Mouse (Mus musculus) kidney, postnatal 0 days (tissue): ENCODE data around the gene Pdss2. TPM values are rescaled to one million over a fixed set of nuclear protein-coding genes. Genes with fewer than 3 reads are reported as not detected.

Source experiments
- ATAC-seq: fragments of 200-750 bp; cut with Nextera tagmentation; replicated peaks from 2 replicates; pipeline ENCODE4 v1.8.0; 2017; ENCODE audit warnings: low read depth, moderate number of reproducible peaks, moderate TSS enrichment, moderate library complexity; ENCODE audit not compliant: low FRiP score
- DNase-seq: peaks from one replicate; pipeline ENCODE4 v3.0.0-alpha.2; 2016; ENCODE audit warnings: low spot score
- H3K27ac ChIP-seq: fragments of 300-500 bp; sonication (generic); 2 replicates; pipeline ENCODE4 v1.5.1; 2014; ENCODE audit warnings: mild to moderate bottlenecking
- H3K27me3 ChIP-seq: fragments of 300-500 bp; sonication (generic); 2 replicates; pipeline ENCODE4 v1.6.1; 2014; ENCODE audit warnings: low read length, mixed read lengths; ENCODE audit not compliant: insufficient read depth
- H3K36me3 ChIP-seq: fragments of 300-500 bp; sonication (generic); 2 replicates; pipeline ENCODE4 v1.6.1; 2014; ENCODE audit warnings: low read length, mixed read lengths; ENCODE audit not compliant: insufficient read depth
- H3K4me1 ChIP-seq: fragments of 300-500 bp; sonication (generic); replicated peaks from 2 replicates; pipeline ENCODE4 v1.6.1; 2014; ENCODE audit warnings: antibody characterized with exemption, low read length, mixed read lengths; ENCODE audit not compliant: insufficient read depth
- H3K4me2 ChIP-seq: fragments of 300-500 bp; sonication (generic); 2 replicates; pipeline ENCODE4 v1.6.1; 2014; ENCODE audit warnings: mild to moderate bottlenecking, low read length, moderate library complexity, mixed read lengths
- H3K4me3 ChIP-seq: fragments of 300-500 bp; sonication (generic); replicated peaks from 2 replicates; pipeline ENCODE4 v1.5.1; 2014; ENCODE audit warnings: low read depth, low read length
- H3K9ac ChIP-seq: fragments of 300-500 bp; sonication (generic); 2 replicates; pipeline ENCODE4 v1.6.1; 2014; ENCODE audit warnings: low read depth, low read length
- H3K9me3 ChIP-seq: fragments of 300-500 bp; sonication (generic); replicated peaks from 2 replicates; pipeline ENCODE4 v1.6.1; 2016; ENCODE audit warnings: low read length, inconsistent platforms, mixed read lengths
- CTCF ChIP-seq: IDR thresholded peaks from 2 replicates; pipeline ENCODE4 v1.5.1; 2016; ENCODE audit warnings: antibody characterized with exemption, low read depth, mild to moderate bottlenecking, moderate library complexity
- WGBS: fragments of 180-500 bp; shearing (Covaris S2); extraction: QIAGEN DNeasy Blood & Tissue Kit; methylation state at CpG from one replicate; pipeline ENCODE4 v1.1.7; 2014; 5-methylcytosine and 5-hydroxymethylcytosine counted together
- polyA plus RNA-seq: library from polyadenylated mRNA; unstranded; fragments of >200 nt; fragmentation: Nextera tagmentation; extraction: Ambion mirVana; gene quantifications from 2 replicates; pipeline ENCODE4 v1.2.1, GENCODE M21; 2015

Pdss2 gene
- polyA plus RNA-seq, 1 experiment from 2014 or later: 13.7 TPM

- ATAC-seq (no peak), DNase-seq (no peak)
- no peak overlapping the region for H3K4me3 ChIP-seq
- no peak overlapping the region for H3K27ac ChIP-seq
- H3K9ac ChIP-seq: no peak overlapping the region
- H3K36me3 ChIP-seq: no peaks in the 10 kb centered on the region
- no peaks in the 10 kb centered on the region for H3K4me1 ChIP-seq
- 83% methylated on average over 3 of the region's 3 CpGs for WGBS
- TF ChIP-seq CTCF: no peak
- no peaks in the 10 kb centered on the region for H3K9me3 ChIP-seq
- H3K27me3 ChIP-seq: no peaks in the 10 kb centered on the region
- H3K4me2 ChIP-seq: no peak overlapping the region
These were observed 227.4 kb downstream of the Pdss2 start for GRCm38 (mm10) chr10:43448656-43449055.

DNA sequence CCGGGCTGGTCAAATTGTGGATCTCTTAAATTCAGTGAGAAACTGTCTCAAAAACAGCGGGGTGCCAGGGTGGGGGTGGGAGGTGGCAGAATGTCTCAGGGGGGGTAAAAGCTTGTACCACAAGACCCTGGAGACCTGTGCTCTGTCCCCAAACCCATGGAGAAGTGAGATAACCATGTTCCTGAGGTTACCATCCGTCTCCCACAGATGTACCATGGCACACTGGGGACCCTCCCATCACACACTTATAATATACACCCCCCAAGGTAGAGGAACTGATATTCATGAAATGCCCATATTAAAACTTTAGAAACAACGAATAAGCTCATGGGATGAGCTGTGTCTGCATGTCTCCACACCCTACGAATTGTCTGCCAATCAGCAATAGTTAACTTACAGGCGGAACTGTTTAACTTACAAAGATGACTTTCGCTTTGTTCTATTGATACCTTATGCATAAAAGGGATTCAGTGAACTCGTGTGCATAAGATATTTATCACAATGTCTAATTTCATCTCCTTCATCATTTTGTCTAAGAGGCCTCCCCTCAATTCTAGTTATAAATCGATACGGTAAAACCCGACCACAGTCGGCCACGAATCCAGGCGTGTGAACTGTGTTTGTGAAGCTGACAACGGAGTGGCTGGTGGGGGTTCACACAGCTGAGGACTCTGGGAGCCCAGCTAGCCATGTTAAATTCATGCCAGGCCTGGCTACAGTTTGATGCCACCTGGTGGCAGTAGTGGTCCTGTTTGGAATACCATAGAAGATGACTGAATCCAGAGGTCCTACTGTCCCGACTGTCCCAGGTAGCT, 230.8 kb downstream of the Pdss2 start:
- H3K9ac ChIP-seq: no peak overlapping the region

GRCm38 (mm10) chr10:43452663-43452996, 231.3 kb downstream of the Pdss2 start:
- H3K4me2 ChIP-seq: peak overlapping the region; percentile 30
- H3K27ac ChIP-seq: no peak overlapping the region
- H3K9ac ChIP-seq: no peak overlapping the region
- no peak for TF ChIP-seq CTCF
- no peak for ATAC-seq
- WGBS: 20% methylated on average over 5 of the region's 5 CpGs
- no peaks in the 10 kb centered on the region for H3K27me3 ChIP-seq
- no peak overlapping the region for H3K4me3 ChIP-seq
- no peaks in the 10 kb centered on the region for H3K4me1 ChIP-seq
- H3K9me3 ChIP-seq: no peaks in the 10 kb centered on the region
- H3K36me3 ChIP-seq: no peaks in the 10 kb centered on the region
- no peak for DNase-seq

More for the DNA sequence above, 230.8 kb downstream of the Pdss2 start:
- peak; percentile 84 for TF ChIP-seq CTCF
- Histone ChIP-seq H3K4me1 (no peaks in the 10 kb centered on the region), H3K9me3 (no peaks in the 10 kb centered on the region), H3K36me3 (no peaks in the 10 kb centered on the region), H3K4me3 (0 out of 2 replicates have a peak overlapping the region, but pooled peaks have one; percentile 17), H3K27me3 (no peaks in the 10 kb centered on the region), H3K27ac (no peak overlapping the region), H3K4me2 (peak overlapping the region; percentile 30)
- DNase-seq: peak; percentile 86
- ATAC-seq: peak; percentile 81
- WGBS: 27% methylated on average over 16 of the region's 16 CpGs

- no peak for TF ChIP-seq CTCF
- Histone ChIP-seq H3K27ac (no peak overlapping the region), H3K4me3 (no peak overlapping the region), H3K36me3 (no peaks in the 10 kb centered on the region), H3K27me3 (no peaks in the 10 kb centered on the region), H3K4me1 (no peaks in the 10 kb centered on the region), H3K4me2 (no peak overlapping the region), H3K9me3 (no peaks in the 10 kb centered on the region), H3K9ac (no peak overlapping the region)
- DNase-seq (no peak), ATAC-seq (no peak)
- WGBS: 46% methylated on average over 1 of the region's 1 CpGs
These were observed 232.9 kb downstream of the Pdss2 start for GRCm38 (mm10) chr10:43454219-43454618.

- no peak overlapping the region for H3K4me3 ChIP-seq
- H3K9me3 ChIP-seq: no peaks in the 10 kb centered on the region
- no peak overlapping the region for H3K27ac ChIP-seq
- WGBS: 89% methylated on average over 3 of the region's 3 CpGs
- no peak overlapping the region for H3K9ac ChIP-seq
- H3K27me3 ChIP-seq: no peaks in the 10 kb centered on the region
- no peak for DNase-seq
- H3K4me1 ChIP-seq: no peaks in the 10 kb centered on the region
- H3K36me3 ChIP-seq: no peaks in the 10 kb centered on the region
- TF ChIP-seq CTCF: no peak
- ATAC-seq: no peak
- H3K4me2 ChIP-seq: no peak overlapping the region
These were observed 233.4 kb downstream of the Pdss2 start for GRCm38 (mm10) chr10:43454671-43455070.

DNA sequence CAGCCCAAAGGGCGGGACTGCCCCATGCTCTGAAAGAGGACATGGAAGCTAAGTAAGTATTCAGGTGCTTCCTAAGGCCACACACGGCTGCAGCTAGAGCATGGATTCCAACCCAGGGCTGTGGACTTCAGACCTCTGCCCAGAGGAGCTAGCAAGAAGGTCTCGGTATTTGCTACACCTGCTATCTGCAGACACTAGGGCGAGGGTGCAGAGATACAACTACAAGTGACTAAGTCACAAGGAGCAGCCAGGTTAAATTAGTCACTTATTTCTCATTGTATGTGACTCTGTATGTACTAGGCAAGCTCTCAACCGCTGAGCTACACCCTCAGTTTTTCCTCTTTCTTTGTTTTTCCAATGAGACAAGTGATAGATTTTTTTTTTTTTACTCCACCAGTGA, 241.5 kb downstream of the Pdss2 start:
- Histone ChIP-seq H3K4me1 (no peaks in the 10 kb centered on the region), H3K9ac (no peak overlapping the region), H3K4me3 (no peak overlapping the region), H3K27me3 (no peaks in the 10 kb centered on the region), H3K9me3 (no peaks in the 10 kb centered on the region), H3K4me2 (no peak overlapping the region), H3K36me3 (no peaks in the 10 kb centered on the region), H3K27ac (peak overlapping the region; percentile 77)
- WGBS: 63% methylated on average over 5 of the region's 5 CpGs
- DNase-seq (peak; percentile 28), ATAC-seq (peak; percentile 88)
- TF ChIP-seq CTCF: no peak

DNA sequence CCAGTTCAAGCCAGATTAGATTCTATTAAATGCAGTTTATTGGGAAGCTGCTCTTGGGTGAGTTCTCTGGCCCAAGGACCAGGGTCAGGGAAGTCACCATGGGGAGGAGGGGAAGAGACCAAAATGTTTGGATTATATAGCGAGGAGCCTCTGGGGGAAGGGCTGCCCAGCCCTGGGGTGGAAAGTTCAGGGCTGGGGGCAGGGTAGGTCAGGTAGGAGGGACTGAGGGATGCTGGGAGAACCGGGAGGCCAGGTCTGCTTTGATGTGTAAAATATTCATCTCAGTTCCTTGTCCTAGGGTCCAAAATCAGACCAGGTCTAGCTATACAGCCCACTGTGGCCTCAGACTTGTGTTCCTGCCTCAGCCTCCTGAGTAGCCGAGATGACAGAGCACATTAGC, 241.9 kb downstream of the Pdss2 start:
- Histone ChIP-seq H3K9me3 (no peaks in the 10 kb centered on the region), H3K9ac (no peak overlapping the region), H3K4me2 (no peak overlapping the region), H3K27me3 (no peaks in the 10 kb centered on the region), H3K27ac (peak overlapping the region; percentile 77), H3K4me1 (no peaks in the 10 kb centered on the region), H3K36me3 (no peaks in the 10 kb centered on the region), H3K4me3 (no peak overlapping the region)
- 36% methylated on average over 3 of the region's 3 CpGs for WGBS
- DNase-seq (no peak), ATAC-seq (peak; percentile 47)
- TF ChIP-seq CTCF: no peak
